Mouse (Mus musculus) spleen, embryonic (tissue): Measurements from ENCODE around the gene Hoxa10.

Experiments
- CTCF ChIA-PET: fragments of 350-600 bp; sonication (Branson Sonifier 250); formaldehyde crosslinking; loops from one replicate; lab custom pipeline; 2022; lab: Charles Lee

The Hoxa10 gene

GRCm38 (mm10) chr6:52221993-52222685, 18.5 kb downstream of the Hoxa10 start:
- CTCF ChIA-PET: interaction anchor here (0.6 to 1.2 kb wide), 4 partner anchors 11 to 605 kb away, joined by 3 to 5 read pairs (median 4); no protein-coding TSS in a partner anchor

- CTCF ChIA-PET: interaction anchor here (0.6 to 1.2 kb wide), 4 partner anchors 10 to 1042 kb away, joined by 3 to 4 read pairs (median 3); no protein-coding TSS in a partner anchor
Observed at GRCm38 (mm10) chr6:52221337-52221992, 19.2 kb downstream of the Hoxa10 start, which contains the start of gene Hoxa7. Hoxa7 (minus strand) TSS chr6:52221854.

GRCm38 (mm10) chr6:52220865-52221310, 19.8 kb downstream of the Hoxa10 start:
- CTCF ChIA-PET: interaction anchor here (0.6 to 1.2 kb wide), 4 partner anchors 9 to 1041 kb away, joined by 3 to 4 read pairs (median 3); no protein-coding TSS in a partner anchor

GRCm38 (mm10) chr6:52220003-52220864, 20.4 kb downstream of the Hoxa10 start:
- CTCF ChIA-PET: interaction anchor here (0.5 to 1.0 kb wide), 4 partner anchors 8 to 584 kb away, joined by 3 to 8 read pairs (median 3); no protein-coding TSS in a partner anchor

- CTCF ChIA-PET: interaction anchor here (0.5 kb wide), 1 partner anchor 583 kb away, joined by 8 read pairs; no protein-coding TSS in a partner anchor
Observed at GRCm38 (mm10) chr6:52219234-52219942, 21.3 kb downstream of the Hoxa10 start.

GRCm38 (mm10) chr6:52218643-52219215, 21.9 kb downstream of the Hoxa10 start:
- CTCF ChIA-PET: interaction anchor here (0.5 kb wide), 1 partner anchor 37 kb away, joined by 3 read pairs; no protein-coding TSS in a partner anchor

- CTCF ChIA-PET: interaction anchor here (0.5 to 0.9 kb wide), 3 partner anchors 12 to 999 kb away, joined by 3 to 4 read pairs (median 3); no protein-coding TSS in a partner anchor
Observed at GRCm38 (mm10) chr6:52217895-52218642, 22.6 kb downstream of the Hoxa10 start.

- CTCF ChIA-PET: interaction anchor here (0.6 to 0.9 kb wide), 2 partner anchors 12 to 999 kb away, joined by 3 to 4 read pairs; no protein-coding TSS in a partner anchor
Observed at GRCm38 (mm10) chr6:52217459-52217768, 23.2 kb downstream of the Hoxa10 start.

GRCm38 (mm10) chr6:52216691-52217458, 23.8 kb downstream of the Hoxa10 start:
- CTCF ChIA-PET: no interaction called here

GRCm38 (mm10) chr6:52215771-52216535, 24.7 kb downstream of the Hoxa10 start:
- CTCF ChIA-PET: no interaction called here

GRCm38 (mm10) chr6:52215070-52215469, 25.6 kb downstream of the Hoxa10 start:
- CTCF ChIA-PET: no interaction called here

- CTCF ChIA-PET: interaction anchor here (0.6 to 0.7 kb wide), 2 partner anchors 386 to 1041 kb away, joined by 4 read pairs; no protein-coding TSS in a partner anchor
Observed at GRCm38 (mm10) chr6:52214271-52214670, 26.4 kb downstream of the Hoxa10 start.

GRCm38 (mm10) chr6:52213119-52213986, 27.3 kb downstream of the Hoxa10 start, which contains the start of the genes Hoxa3 and Gm28308:
Hoxa3 (minus strand) TSS chr6:52213336.
Gm28308 (minus strand) TSS chr6:52213339.
- CTCF ChIA-PET: interaction anchor here (0.6 to 0.7 kb wide), 2 partner anchors 499 to 1040 kb away, joined by 4 to 14 read pairs; no protein-coding TSS in a partner anchor

- CTCF ChIA-PET: interaction anchor here (1.5 kb wide), 1 partner anchor 28 kb away, joined by 4 read pairs; the partner anchor contains the start of gene Hoxa10
Observed at GRCm38 (mm10) chr6:52212556-52213118, 28.0 kb downstream of the Hoxa10 start.

GRCm38 (mm10) chr6:52211961-52212360, 28.7 kb downstream of the Hoxa10 start:
- CTCF ChIA-PET: interaction anchor here (0.8 to 1.5 kb wide), 2 partner anchors 9 to 29 kb away, joined by 3 to 4 read pairs; partner anchors contain the start of gene Hoxa10
